Mouse (Mus musculus) ES-E14 (cell line): Measurements from ENCODE around the gene Zfp106.

Source experiments
- HCFC1 ChIP-seq: IDR thresholded peaks from 2 replicates; pipeline ENCODE4 v1.6.1; 2012; ENCODE audit warnings: low read length, inconsistent platforms, borderline replicate concordance; ENCODE audit not compliant: insufficient read depth
- MAFK ChIP-seq: IDR thresholded peaks from 2 replicates; pipeline ENCODE4 v1.6.1; 2014; ENCODE audit warnings: mild to moderate bottlenecking, low read depth, low read length, inconsistent platforms; ENCODE audit not compliant: insufficient read depth
- ZC3H11A ChIP-seq: IDR thresholded peaks from 2 replicates; pipeline ENCODE4 v1.6.1; 2012; ENCODE audit warnings: low read depth, mild to moderate bottlenecking, inconsistent platforms, low read length, borderline replicate concordance

DNA sequence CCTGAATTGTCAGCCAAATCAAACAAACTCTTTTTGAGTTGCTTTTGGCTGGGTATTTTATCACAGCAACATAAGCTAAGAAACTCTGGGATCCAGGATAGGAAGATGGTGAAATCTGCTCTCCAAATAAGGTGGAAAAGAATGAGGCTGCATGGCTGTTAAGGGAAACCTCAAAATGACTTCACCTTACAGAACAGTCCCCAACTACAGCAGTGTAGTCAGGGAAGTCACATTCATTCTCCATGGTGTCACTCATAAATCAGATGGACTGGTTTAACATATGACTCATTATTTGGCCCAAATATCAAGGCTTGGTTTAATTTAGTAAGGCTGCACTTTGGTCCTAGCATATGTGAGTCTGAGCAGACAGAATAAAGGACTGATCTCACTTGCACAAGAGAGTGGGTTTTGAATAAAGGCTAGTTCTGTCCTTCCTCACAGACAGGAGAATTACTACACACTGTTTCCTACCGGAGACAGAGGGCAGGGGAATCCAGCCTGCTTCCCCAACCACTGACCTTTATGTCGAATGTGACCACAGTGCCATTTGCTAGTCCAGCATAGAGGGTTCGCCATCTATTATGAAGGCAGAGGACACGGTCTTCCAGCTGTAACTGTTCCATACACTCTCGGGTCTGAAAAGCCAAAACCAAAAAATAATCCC, 45.0 kb downstream of the Zfp106 start:
- TF ChIP-seq HCFC1 = no peak
- no peak for TF ChIP-seq MAFK
- TF ChIP-seq ZC3H11A = no peak
